Mouse (Mus musculus) lung, adult 2 months (tissue): Measurements from ENCODE around the gene Tmem92. TPM values are rescaled to one million over a fixed set of nuclear protein-coding genes. Genes with fewer than 3 reads are reported as not detected.

Experiments used
- DNase-seq: peaks from one replicate; pipeline ENCODE4 v3.0.0; 2022
- H3K4me1 ChIP-seq: fragments of 200-500 bp; 2 replicates; pipeline ENCODE4 v1.6.1; 2011; ENCODE audit warnings: low read length; ENCODE audit not compliant: control insufficient read depth, insufficient read depth
- H3K4me3 ChIP-seq: fragments of 200-500 bp; replicated peaks from 2 replicates; pipeline ENCODE3; 2011; ENCODE audit warnings: low read depth, mild to moderate bottlenecking, control low read depth, low read length; ENCODE audit errors: extremely low read depth
- CTCF ChIP-seq: fragments of 200-500 bp; IDR thresholded peaks from 2 replicates; pipeline ENCODE4 v1.5.1; 2011; ENCODE audit warnings: mild to moderate bottlenecking, low read length, control low read depth; ENCODE audit not compliant: insufficient read depth
- POLR2A ChIP-seq: fragments of 200-500 bp; IDR thresholded peaks from 2 replicates; pipeline ENCODE4 v1.6.1; 2011; ENCODE audit warnings: low read depth, mild to moderate bottlenecking, control low read depth, low read length, borderline replicate concordance; ENCODE audit errors: extremely low read depth
- WGBS: fragments of 180-500 bp; shearing (Covaris S2); methylation state at CpG from one replicate; pipeline ENCODE4 v1.1.7; 2018; 5-methylcytosine and 5-hydroxymethylcytosine counted together
- polyA plus RNA-seq: library from polyadenylated mRNA; depleted of rRNA; stranded (reverse); fragments of >200 nt; gene quantifications from 2 replicates; pipeline ENCODE4 v1.2.3, GENCODE M21; 2012

The Tmem92 gene
- polyA plus RNA-seq, 1 experiment: not detected

DNA sequence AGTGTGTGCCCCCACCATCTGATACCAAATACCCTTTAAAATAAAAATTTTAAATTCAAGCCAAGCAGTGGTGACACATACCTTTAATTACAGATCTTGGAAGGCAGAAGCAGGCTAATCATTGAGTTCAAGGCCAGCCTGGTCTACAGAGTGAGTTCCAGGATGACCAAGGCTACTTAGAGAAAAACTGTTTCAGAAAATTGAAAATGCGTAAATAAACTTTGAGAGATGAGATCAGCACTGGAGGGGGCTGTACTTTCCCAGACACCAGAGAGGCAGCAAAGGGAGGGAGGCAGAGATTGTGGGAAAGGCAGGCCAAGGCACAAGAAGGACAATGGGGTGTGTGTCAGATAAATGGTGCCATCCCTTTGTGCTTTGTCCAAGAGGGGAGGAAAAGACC, 20.2 kb downstream of the Tmem92 start:
- Histone ChIP-seq H3K4me3 (no peak overlapping the region), H3K4me1 (no peaks in the 10 kb centered on the region)
- TF ChIP-seq CTCF: no peak
- TF ChIP-seq POLR2A: no peak
- DNase-seq: no peak
- WGBS: 74% methylated on average over 1 of the region's 1 CpGs

DNA sequence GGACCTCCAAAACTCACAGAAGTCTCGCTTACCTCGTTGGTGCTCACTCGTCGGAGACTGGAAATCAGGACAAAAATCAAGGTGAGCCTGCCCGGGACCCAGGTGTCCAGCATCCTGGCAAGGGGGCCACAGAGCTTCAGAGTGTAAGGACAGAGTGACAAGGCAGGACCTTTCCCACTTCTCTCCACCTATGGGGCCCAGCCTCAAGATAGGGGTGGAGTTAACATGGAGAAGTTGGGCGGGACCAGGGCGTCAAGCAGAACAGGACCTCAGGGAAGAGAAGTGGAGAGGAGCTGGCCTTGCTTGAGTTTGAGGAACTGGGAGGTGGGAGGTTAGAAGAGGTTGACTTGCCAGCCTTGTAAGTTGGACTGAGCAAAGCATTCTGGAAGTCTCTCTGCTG, 21.7 kb downstream of the Tmem92 start:
- H3K4me1 ChIP-seq: no peaks in the 10 kb centered on the region
- no peak for TF ChIP-seq POLR2A
- TF ChIP-seq CTCF: no peak
- DNase-seq: no peak
- H3K4me3 ChIP-seq: no peak overlapping the region
- 67% methylated on average over 7 of the region's 7 CpGs for WGBS

DNA sequence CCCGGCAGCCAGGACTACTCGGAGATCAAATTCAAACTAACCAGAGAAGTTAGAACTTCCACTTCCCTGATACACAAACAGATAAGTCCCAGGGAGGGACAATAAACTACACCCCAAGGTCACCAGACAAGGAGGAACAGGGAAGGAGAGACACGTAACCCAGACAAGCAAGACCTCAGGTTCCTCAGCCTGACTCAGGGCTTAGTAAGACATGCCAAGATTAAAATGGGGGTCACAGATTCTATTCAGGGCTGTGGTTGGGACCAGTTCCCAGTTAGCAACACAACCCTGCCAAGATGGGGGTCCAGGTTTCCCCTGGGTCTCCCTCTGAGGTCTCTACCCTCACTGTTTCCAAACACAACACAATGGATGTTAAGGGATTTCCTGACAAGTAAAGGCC, 22.1 kb downstream of the Tmem92 start:
- Histone ChIP-seq H3K4me3 (no peak overlapping the region), H3K4me1 (no peaks in the 10 kb centered on the region)
- WGBS: 38% methylated on average over 3 of the region's 3 CpGs
- TF ChIP-seq POLR2A: no peak
- no peak for DNase-seq

DNA sequence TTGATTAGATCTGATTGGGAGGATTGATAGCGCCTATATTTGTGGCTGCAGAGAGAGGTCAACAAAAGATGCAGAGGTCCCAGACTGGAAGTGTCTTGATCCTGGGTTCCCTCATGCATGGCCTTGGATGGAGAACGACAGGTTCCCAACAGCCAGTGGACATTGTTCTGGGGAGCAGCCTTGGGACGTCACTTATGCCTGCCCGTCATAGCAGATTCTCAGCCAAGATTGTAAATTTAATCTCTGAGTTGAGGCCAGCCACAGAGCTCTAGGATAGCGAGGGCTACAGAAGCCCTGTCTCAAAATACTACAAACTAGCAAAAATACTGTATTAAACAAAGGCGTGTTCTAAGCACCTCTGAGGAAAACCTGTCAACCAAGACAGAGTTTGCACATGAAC, 22.6 kb downstream of the Tmem92 start:
- Histone ChIP-seq H3K4me3 (no peak overlapping the region), H3K4me1 (no peaks in the 10 kb centered on the region)
- WGBS: 83% methylated on average over 6 of the region's 6 CpGs
- DNase-seq: no peak
- TF ChIP-seq CTCF (no peak), POLR2A (no peak)

DNA sequence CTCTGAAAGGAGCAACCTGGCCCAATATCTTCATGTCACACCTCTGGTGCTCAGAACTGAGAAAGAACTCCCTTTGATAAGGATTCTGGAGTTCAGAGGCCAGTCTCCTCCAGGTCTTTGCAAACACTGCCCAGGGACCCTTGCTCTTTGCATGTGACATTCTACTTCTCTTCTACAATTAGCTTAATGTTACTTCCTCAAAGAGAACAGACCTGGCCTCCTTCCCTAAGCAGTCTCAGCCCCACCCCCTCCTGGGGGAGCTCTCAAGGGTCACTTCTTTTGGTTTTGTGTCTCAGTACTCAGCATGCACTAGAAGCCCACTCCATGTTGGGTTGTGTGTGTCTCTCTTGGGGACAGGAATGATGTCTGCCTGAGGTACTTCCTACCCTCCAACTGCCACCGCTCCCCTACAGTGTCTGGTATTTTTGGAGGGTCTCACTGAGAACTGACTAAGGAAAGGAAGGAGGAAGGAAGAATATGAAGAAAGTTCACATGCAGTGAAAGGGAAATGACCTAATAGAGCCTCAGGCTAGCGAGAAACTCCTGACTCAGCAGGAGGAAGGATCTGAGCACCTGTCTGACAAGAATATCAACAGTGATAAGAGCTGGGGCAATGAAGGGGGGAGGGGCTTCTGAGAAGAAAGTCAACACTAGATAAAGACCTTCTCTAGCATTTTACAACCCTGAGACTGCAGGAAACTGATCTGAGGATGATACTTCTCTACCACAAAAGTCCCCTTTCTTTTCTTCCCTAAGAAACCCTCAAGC, 29.4 kb downstream of the Tmem92 start:
- TF ChIP-seq POLR2A: no peak

DNA sequence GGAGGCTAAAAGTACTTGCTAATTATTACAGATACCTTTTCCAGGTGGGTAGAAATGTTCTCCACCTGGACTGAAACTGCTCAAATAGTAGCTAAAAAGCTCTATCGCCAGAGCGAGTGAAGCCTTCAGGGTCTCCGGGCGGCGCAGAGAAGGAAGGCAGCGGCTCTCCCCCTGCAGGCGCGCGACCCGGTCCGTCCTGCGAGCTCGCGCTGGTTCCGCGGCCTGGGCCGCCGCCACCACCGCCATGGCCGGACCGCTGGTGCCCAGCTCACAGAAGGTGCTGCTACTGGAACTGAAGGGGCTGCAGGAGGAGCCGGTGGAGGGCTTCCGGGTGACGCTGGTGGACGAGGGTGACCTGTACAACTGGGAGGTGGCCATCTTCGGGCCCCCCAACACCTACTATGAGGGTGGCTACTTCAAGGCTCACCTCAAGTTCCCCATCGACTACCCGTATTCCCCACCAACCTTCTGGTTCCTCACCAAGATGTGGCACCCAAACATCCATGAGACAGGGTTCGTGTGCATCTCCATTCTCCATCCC, 40.7 kb downstream of the Tmem92 start, which contains the start of gene Cdc34b:
Gene Cdc34b (plus strand): TSS at position 51 of the 541 bp plus-strand sequence.
- H3K4me3 ChIP-seq: no peak within 1 kb of the TSS
- DNase-seq: no peak
- no peaks in the 10 kb centered on the region for H3K4me1 ChIP-seq
- 72% methylated on average over 29 of the region's 29 CpGs for WGBS
- TF ChIP-seq POLR2A: no peak
- no peak for TF ChIP-seq CTCF

More for the DNA sequence above, 29.4 kb downstream of the Tmem92 start:
- no peak overlapping the region for H3K4me3 ChIP-seq
- WGBS: 19% methylated on average over 2 of the region's 2 CpGs
- no peaks in the 10 kb centered on the region for H3K4me1 ChIP-seq
- DNase-seq: no peak

DNA sequence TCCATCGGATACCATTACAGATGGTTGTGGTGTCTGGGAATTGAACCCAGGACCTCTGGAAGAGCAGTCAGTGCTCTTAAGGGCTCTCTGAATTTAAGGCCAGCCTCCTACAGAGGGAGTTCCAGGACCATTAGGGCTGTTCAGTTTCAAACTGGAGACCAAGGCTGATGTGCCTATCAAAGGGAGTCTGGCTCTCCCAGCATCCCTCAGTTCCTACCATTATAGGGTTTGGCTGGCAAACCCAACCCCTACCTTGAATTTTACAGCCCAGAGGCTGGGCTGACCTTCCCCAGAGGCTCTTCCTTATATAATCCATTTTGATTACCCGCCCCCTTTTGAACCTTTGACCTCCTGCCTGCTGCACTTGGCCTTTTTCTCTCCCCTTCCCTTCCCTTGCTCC, 46.8 kb downstream of the Tmem92 start:
- DNase-seq: no peak

GRCm38 (mm10) chr11:94732773-94733172, 49.7 kb downstream of the Tmem92 start:
- no peak for DNase-seq
- no peaks in the 10 kb centered on the region for H3K4me1 ChIP-seq
- no peak overlapping the region for H3K4me3 ChIP-seq
- WGBS: 42% methylated on average over 8 of the region's 8 CpGs
- no peak for TF ChIP-seq POLR2A
- 0 out of 2 replicates have a peak, but pooled peaks have one; percentile 28 for TF ChIP-seq CTCF

More for the DNA sequence above, 46.8 kb downstream of the Tmem92 start:
- no peaks in the 10 kb centered on the region for H3K4me1 ChIP-seq
- H3K4me3 ChIP-seq: no peak overlapping the region
- TF ChIP-seq CTCF (no peak), POLR2A (no peak)
- WGBS: 74% methylated on average over 2 of the region's 2 CpGs

- WGBS: 80% methylated on average over 12 of the region's 12 CpGs
- TF ChIP-seq POLR2A (no peak), CTCF (no peak)
- DNase-seq: no peak
- H3K4me1 ChIP-seq: no peaks in the 10 kb centered on the region
- no peak overlapping the region for H3K4me3 ChIP-seq
These were observed 51.3 kb downstream of the Tmem92 start for GRCm38 (mm10) chr11:94731229-94731628.

DNA sequence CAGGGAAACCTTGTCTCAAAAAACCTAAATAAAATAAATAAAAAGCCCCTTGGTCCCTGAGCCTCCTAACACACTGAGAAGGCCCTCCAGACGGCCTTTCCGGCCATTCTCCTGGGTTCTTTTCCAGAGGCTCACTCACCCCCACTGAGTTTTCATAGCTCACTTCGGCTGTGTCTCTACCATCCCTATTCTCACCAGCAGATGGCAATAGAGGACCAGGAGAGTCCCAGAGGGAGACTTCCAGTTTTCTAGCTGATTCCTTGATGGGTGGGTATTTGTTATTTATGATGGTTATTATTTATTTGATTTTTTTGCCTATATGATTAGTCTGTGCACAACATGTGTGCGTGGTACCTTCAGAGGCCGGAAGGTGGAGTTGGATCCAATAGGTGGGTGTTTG, 52.2 kb downstream of the Tmem92 start:
- Histone ChIP-seq H3K4me1 (no peaks in the 10 kb centered on the region), H3K4me3 (no peak overlapping the region)
- no peak for TF ChIP-seq POLR2A
- TF ChIP-seq CTCF: peak; percentile 47
- WGBS: 21% methylated on average over 5 of the region's 5 CpGs
- peak; percentile 54 for DNase-seq

GRCm38 (mm10) chr11:94729565-94729964, 52.9 kb downstream of the Tmem92 start:
- no peak for DNase-seq

More at GRCm38 (mm10) chr11:94729565-94729964, 52.9 kb downstream of the Tmem92 start:
- whole genome bisulfite sequencing: 34% methylated on average over 4 of the region's 4 CpGs
- no peaks in the 10 kb centered on the region for H3K4me1 ChIP-seq
- H3K4me3 ChIP-seq: no peak overlapping the region
- no peak for TF ChIP-seq POLR2A
- TF ChIP-seq CTCF: no peak
